Mouse (Mus musculus) forebrain, embryonic 16.5 days (tissue): ENCODE data around the gene Slc28a1. TPM values are rescaled to one million over a fixed set of nuclear protein-coding genes. Genes with fewer than 3 reads are reported as not detected.
"Not testable (repeated sequence)": the region's sequence is repeated elsewhere in the genome, so short reads cannot be mapped to it uniquely, and the experiment has no call there.

Experiments used
- ATAC-seq: fragments of 200-750 bp; cut with Nextera tagmentation; 2 replicates; pipeline ENCODE4 v1.8.0; 2017; ENCODE audit warnings: mild to moderate bottlenecking, moderate library complexity
- H3K27ac ChIP-seq: fragments of 300-500 bp; sonication (generic); 2 replicates; pipeline ENCODE4 v1.5.1; 2014; ENCODE audit warnings: low read length, control low read depth
- H3K27me3 ChIP-seq: fragments of 300-500 bp; sonication (generic); replicated peaks from 2 replicates; pipeline ENCODE4 v1.6.1; 2014; ENCODE audit warnings: low read length; ENCODE audit not compliant: control insufficient read depth, insufficient read depth
- H3K36me3 ChIP-seq: fragments of 300-500 bp; sonication (generic); 2 replicates; pipeline ENCODE4 v1.6.1; 2014; ENCODE audit not compliant: control insufficient read depth, insufficient read depth
- H3K4me1 ChIP-seq: fragments of 300-500 bp; sonication (generic); replicated peaks from 2 replicates; pipeline ENCODE4 v1.6.1; 2014; ENCODE audit warnings: low read length; ENCODE audit not compliant: control insufficient read depth, insufficient read depth
- H3K4me2 ChIP-seq: fragments of 300-500 bp; sonication (generic); 2 replicates; pipeline ENCODE4 v1.6.1; 2014; ENCODE audit warnings: mild to moderate bottlenecking, low read length, control low read depth
- H3K4me3 ChIP-seq: fragments of 300-500 bp; sonication (generic); replicated peaks from 2 replicates; pipeline ENCODE4 v1.5.1; 2014; ENCODE audit warnings: mild to moderate bottlenecking, low read length, control low read depth
- H3K9ac ChIP-seq: fragments of 300-500 bp; sonication (generic); replicated peaks from 2 replicates; pipeline ENCODE4 v1.6.1; 2014; ENCODE audit warnings: low read depth, low read length, control low read depth
- H3K9me3 ChIP-seq: fragments of 300-500 bp; sonication (generic); 2 replicates; pipeline ENCODE4 v1.6.1; 2016; ENCODE audit warnings: low read length; ENCODE audit not compliant: control insufficient read depth
- WGBS: fragments of 180-500 bp; shearing (Covaris S2); extraction: QIAGEN DNeasy Blood & Tissue Kit; methylation state at CpG from one replicate; pipeline ENCODE4 v1.1.7; 2014; 5-methylcytosine and 5-hydroxymethylcytosine counted together
- polyA plus RNA-seq: library from polyadenylated mRNA; unstranded; fragments of >200 nt; fragmentation: Nextera tagmentation; extraction: Ambion mirVana; gene quantifications from 2 replicates; pipeline ENCODE4 v1.2.1, GENCODE M21; 2015

The Slc28a1 gene
- polyA plus RNA-seq, 1 experiment from 2014 or later, result not detected

GRCm38 (mm10) chr7:81152826-81153225 is 38.2 kb downstream of the Slc28a1 start:
- WGBS, result 88% methylated on average over 7 of the region's 7 CpGs
- Histone ChIP-seq H3K4me2 (no peak overlapping the region), H3K27ac (no peak overlapping the region), H3K27me3 (no peaks in the 10 kb centered on the region), H3K4me1 (no peaks in the 10 kb centered on the region), H3K36me3 (no peaks in the 10 kb centered on the region), H3K4me3 (no peak overlapping the region), H3K9me3 (peaks cover 2% of the 10 kb centered on the region; the same call in 1 of the 2 replicates), H3K9ac (no peak overlapping the region)
- ATAC-seq, result no peak

GRCm38 (mm10) chr7:81153327-81153726 is 38.7 kb downstream of the Slc28a1 start:
- H3K4me1 ChIP-seq, result no peaks in the 10 kb centered on the region
- no peak for ATAC-seq
- H3K36me3 ChIP-seq, result no peaks in the 10 kb centered on the region
- no peak overlapping the region for H3K4me3 ChIP-seq
- peaks cover 2% of the 10 kb centered on the region; the same call in 1 of the 2 replicates for H3K9me3 ChIP-seq
- 91% methylated on average over 6 of the region's 6 CpGs for WGBS
- no peak overlapping the region for H3K27ac ChIP-seq
- H3K27me3 ChIP-seq, result no peaks in the 10 kb centered on the region
- no peak overlapping the region for H3K9ac ChIP-seq
- H3K4me2 ChIP-seq, result no peak overlapping the region

GRCm38 (mm10) chr7:81154244-81154643 is 39.6 kb downstream of the Slc28a1 start:
- ATAC-seq, H3K4me1 ChIP-seq, H3K9ac ChIP-seq, H3K36me3 ChIP-seq, H3K27ac ChIP-seq, H3K27me3 ChIP-seq, H3K4me2 ChIP-seq, H3K4me3 ChIP-seq, H3K9me3 ChIP-seq: not testable (repeated sequence)

GRCm38 (mm10) chr7:81154960-81155359 is 40.4 kb downstream of the Slc28a1 start:
- H3K4me2 ChIP-seq, result no peak overlapping the region
- no peaks in the 10 kb centered on the region for H3K36me3 ChIP-seq
- peaks cover 2% of the 10 kb centered on the region; the same call in 1 of the 2 replicates for H3K9me3 ChIP-seq
- WGBS, result 0% methylated on average over 3 of the region's 3 CpGs
- no peaks in the 10 kb centered on the region for H3K27me3 ChIP-seq
- no peaks in the 10 kb centered on the region for H3K4me1 ChIP-seq
- peak; percentile 57 for ATAC-seq
- no peak overlapping the region for H3K4me3 ChIP-seq
- H3K27ac ChIP-seq, result no peak overlapping the region
- 0 out of 2 replicates have a peak overlapping the region, but pooled peaks have one; percentile 13 for H3K9ac ChIP-seq

GRCm38 (mm10) chr7:81158933-81159332 is 44.3 kb downstream of the Slc28a1 start:
- Histone ChIP-seq H3K4me3 (no peak overlapping the region), H3K9ac (no peak overlapping the region), H3K4me2 (no peak overlapping the region), H3K27ac (no peak overlapping the region), H3K27me3 (no peaks in the 10 kb centered on the region), H3K4me1 (no peaks in the 10 kb centered on the region), H3K36me3 (no peaks in the 10 kb centered on the region), H3K9me3 (no peaks in the 10 kb centered on the region)
- ATAC-seq, result no peak
- WGBS, result 76% methylated on average over 7 of the region's 7 CpGs

- ATAC-seq, result no peak
Measured at GRCm38 (mm10) chr7:81161666-81162065, 47.1 kb downstream of the Slc28a1 start.

GRCm38 (mm10) chr7:81162345-81162744 is 47.7 kb downstream of the Slc28a1 start:
- Histone ChIP-seq H3K36me3 (no peaks in the 10 kb centered on the region), H3K9ac (no peak overlapping the region), H3K4me3 (no peak overlapping the region), H3K9me3 (no peaks in the 10 kb centered on the region), H3K27me3 (no peaks in the 10 kb centered on the region), H3K4me2 (no peak overlapping the region), H3K27ac (no peak overlapping the region), H3K4me1 (no peaks in the 10 kb centered on the region)
- 35% methylated on average over 4 of the region's 4 CpGs for WGBS
- ATAC-seq, result 0 out of 2 replicates have a peak, but pooled peaks have one; percentile 12

More at GRCm38 (mm10) chr7:81161666-81162065, 47.1 kb downstream of the Slc28a1 start:
- Histone ChIP-seq H3K9ac (no peak overlapping the region), H3K27me3 (no peaks in the 10 kb centered on the region), H3K4me3 (no peak overlapping the region), H3K4me1 (no peaks in the 10 kb centered on the region), H3K4me2 (no peak overlapping the region), H3K9me3 (no peaks in the 10 kb centered on the region), H3K36me3 (no peaks in the 10 kb centered on the region), H3K27ac (no peak overlapping the region)
- WGBS, result 73% methylated on average over 9 of the region's 9 CpGs

- no peak for ATAC-seq
- no peak overlapping the region for H3K4me2 ChIP-seq
- H3K4me1 ChIP-seq, result no peaks in the 10 kb centered on the region
- no peak overlapping the region for H3K4me3 ChIP-seq
- H3K9me3 ChIP-seq, result no peaks in the 10 kb centered on the region
- WGBS, result 72% methylated on average over 7 of the region's 7 CpGs
- no peaks in the 10 kb centered on the region for H3K36me3 ChIP-seq
- H3K27me3 ChIP-seq, result no peaks in the 10 kb centered on the region
- no peak overlapping the region for H3K9ac ChIP-seq
- no peak overlapping the region for H3K27ac ChIP-seq
Measured at GRCm38 (mm10) chr7:81164411-81164810, 49.8 kb downstream of the Slc28a1 start.

GRCm38 (mm10) chr7:81167124-81167523 is 52.5 kb downstream of the Slc28a1 start:
- Histone ChIP-seq H3K4me2 (no peak overlapping the region), H3K27me3 (no peaks in the 10 kb centered on the region), H3K9me3 (no peaks in the 10 kb centered on the region), H3K9ac (no peak overlapping the region), H3K36me3 (no peaks in the 10 kb centered on the region), H3K4me3 (no peak overlapping the region), H3K27ac (no peak overlapping the region), H3K4me1 (no peaks in the 10 kb centered on the region)
- WGBS, result 35% methylated on average over 3 of the region's 3 CpGs
- ATAC-seq, result peak; percentile 59; the same call in 1 of the 2 replicates

- WGBS, result 66% methylated on average over 7 of the region's 7 CpGs
- no peaks in the 10 kb centered on the region for H3K4me1 ChIP-seq
- H3K9ac ChIP-seq, result no peak overlapping the region
- H3K9me3 ChIP-seq, result peaks cover 3% of the 10 kb centered on the region
- no peaks in the 10 kb centered on the region for H3K36me3 ChIP-seq
- no peak for ATAC-seq
- H3K4me2 ChIP-seq, result no peak overlapping the region
- H3K27ac ChIP-seq, result no peak overlapping the region
- no peak overlapping the region for H3K4me3 ChIP-seq
- no peaks in the 10 kb centered on the region for H3K27me3 ChIP-seq
Measured at GRCm38 (mm10) chr7:81169351-81169750, 54.8 kb downstream of the Slc28a1 start.
